ENCODE assay signal across 28 mouse cellular contexts in the genomic region with DNA sequence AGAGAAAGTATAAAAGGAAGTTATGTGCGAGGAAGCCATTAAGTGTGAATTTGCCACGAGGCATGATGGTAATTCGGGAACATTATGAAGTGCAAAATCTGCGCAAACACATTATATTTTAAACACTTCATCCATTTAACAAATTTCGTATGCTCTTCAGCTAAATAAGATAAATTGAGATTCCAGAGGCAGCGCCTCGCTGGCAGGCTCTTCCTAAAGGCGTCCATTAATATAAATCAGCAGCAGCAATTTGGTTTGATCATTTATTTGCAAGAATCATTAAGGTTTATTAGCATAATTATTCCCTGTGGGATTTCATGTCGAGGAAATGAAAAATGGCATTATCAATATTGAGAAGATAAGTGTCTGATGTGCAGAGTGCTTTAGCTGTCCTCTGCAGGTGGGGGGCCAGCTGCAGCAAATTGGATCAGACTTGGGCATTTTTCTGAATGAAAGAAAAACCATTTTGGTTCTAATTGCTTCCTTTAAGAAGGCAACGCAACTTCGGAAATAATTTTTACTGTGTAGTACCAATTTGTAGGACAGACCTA. TPM values are rescaled to one million over a fixed set of nuclear protein-coding genes. Genes with fewer than 3 reads are reported as not detected.
DNase-seq lines count a peak whose midpoint lies in the region; ATAC-seq and TF ChIP-seq lines count a peak whose summit lies in the region.
"Had no signal": no experiment of that assay in that cellular context is flagged by ENCODE, and none has a peak within 500 bp of the region (broad histone marks: within the 10 kb centered on the region; RNA-seq: fewer than 3 reads in every experiment).

No protein-coding gene starts in this region.

- ATAC-seq in hindbrain, embryonic 12.5 days (ENCODE audit: low FRiP score) = 0 out of 2 replicates have a peak, but pooled peaks have one; percentile 30
- ATAC-seq in hindbrain, embryonic 11.5 days (ENCODE audit: low FRiP score) = no peak
- ATAC-seq in neural tube, embryonic 13.5 days (ENCODE audit: low read depth) = peak; percentile 54
- ATAC-seq in hindbrain, postnatal 0 days = no peak

- H3K36me3 ChIP-seq in hindbrain, embryonic 12.5 days = no peaks in the 10 kb centered on the region
- no peaks in the 10 kb centered on the region for H3K36me3 ChIP-seq in hindbrain, embryonic 11.5 days (ENCODE audit: control insufficient read depth, insufficient read depth, low read length)
- H3K36me3 ChIP-seq in neural tube, embryonic 13.5 days = no peaks in the 10 kb centered on the region
- no peaks in the 10 kb centered on the region for H3K36me3 ChIP-seq in hindbrain, postnatal 0 days (ENCODE audit: insufficient read depth, low read length)
- H3K36me3 ChIP-seq: heart, embryonic 12.5 days; kidney, embryonic 15.5 days; stomach, embryonic 15.5 days had no signal

- H3K4me2 ChIP-seq in hindbrain, embryonic 12.5 days (replicated peaks) = no peak overlapping the region
- no peak overlapping the region for H3K4me2 ChIP-seq in hindbrain, embryonic 11.5 days (replicated peaks; ENCODE audit: low read depth, low read length)
- H3K4me2 ChIP-seq in neural tube, embryonic 13.5 days = peak overlapping the region; percentile 32
- H3K4me2 ChIP-seq in hindbrain, postnatal 0 days (ENCODE audit: low read depth, low read length) = peak overlapping the region; percentile 13; the same call in 1 of the 2 replicates
- H3K4me2 ChIP-seq: heart, embryonic 12.5 days; kidney, embryonic 15.5 days; stomach, embryonic 15.5 days had no signal

- no peak overlapping the region for H3K27ac ChIP-seq in hindbrain, embryonic 12.5 days
- H3K27ac ChIP-seq in hindbrain, embryonic 11.5 days (ENCODE audit: low read depth, low read length) = no peak overlapping the region
- peak overlapping the region; percentile 28 for H3K27ac ChIP-seq in neural tube, embryonic 13.5 days (replicated peaks)
- H3K27ac ChIP-seq in hindbrain, postnatal 0 days = no peak overlapping the region
- H3K27ac ChIP-seq: heart, adult 2 months; kidney, embryonic 15.5 days; liver, embryonic 14.5 days; macrophage; stomach, embryonic 15.5 days had no signal

- intact Hi-C loops in gastrocnemius, postnatal 14 days (cut with DNase I; ENCODE audit: low total_unique reads) = no loop called here

- no peaks in the 10 kb centered on the region for H3K9me3 ChIP-seq in hindbrain, embryonic 12.5 days (replicated peaks)
- H3K9me3 ChIP-seq in hindbrain, embryonic 11.5 days (ENCODE audit: control insufficient read depth, low read length) = no peaks in the 10 kb centered on the region
- H3K9me3 ChIP-seq in neural tube, embryonic 13.5 days = no peaks in the 10 kb centered on the region
- no peaks in the 10 kb centered on the region for H3K9me3 ChIP-seq in hindbrain, postnatal 0 days (ENCODE audit: low read length)
- H3K9me3 ChIP-seq: kidney, embryonic 15.5 days; stomach, embryonic 15.5 days had no signal

- no peak for TF ChIP-seq CTCF in hindbrain, postnatal 0 days (IDR thresholded peaks at IDR 0.05; ENCODE audit: low read depth)

- no peak overlapping the region for H3K9ac ChIP-seq in hindbrain, embryonic 12.5 days
- no peak overlapping the region for H3K9ac ChIP-seq in hindbrain, embryonic 11.5 days (ENCODE audit: low read depth, low read length)
- H3K9ac ChIP-seq in neural tube, embryonic 13.5 days = no peak overlapping the region
- H3K9ac ChIP-seq in hindbrain, postnatal 0 days (replicated peaks; ENCODE audit: low read length) = no peak overlapping the region
- H3K9ac ChIP-seq: heart, embryonic 12.5 days; kidney, embryonic 15.5 days; liver, embryonic 14.5 days; stomach, embryonic 15.5 days had no signal

- H3K27me3 ChIP-seq in hindbrain, embryonic 12.5 days = no peaks in the 10 kb centered on the region
- no peaks in the 10 kb centered on the region for H3K27me3 ChIP-seq in hindbrain, embryonic 11.5 days (ENCODE audit: control insufficient read depth, insufficient read depth, low read length)
- H3K27me3 ChIP-seq in neural tube, embryonic 13.5 days = no peaks in the 10 kb centered on the region
- no peaks in the 10 kb centered on the region for H3K27me3 ChIP-seq in hindbrain, postnatal 0 days (ENCODE audit: insufficient read depth, low read length)
- H3K27me3 ChIP-seq: heart, embryonic 12.5 days; stomach, embryonic 15.5 days had no signal

- WGBS in hindbrain, embryonic 12.5 days = 62% methylated on average over 11 of the region's 11 CpGs
- 72% methylated on average over 11 of the region's 11 CpGs for WGBS in hindbrain, embryonic 11.5 days
- 38% methylated on average over 11 of the region's 11 CpGs for WGBS in neural tube, embryonic 13.5 days
- WGBS in hindbrain, postnatal 0 days = 66% methylated on average over 11 of the region's 11 CpGs

- no peak for DNase-seq in hindbrain, embryonic 11.5 days (ENCODE audit: low spot score)
- DNase-seq in neural tube, embryonic 10.5 days (ENCODE audit: extremely low spot score, low spot score) = no peak
- peak; percentile 26 for DNase-seq in hindbrain, postnatal 0 days (ENCODE audit: low spot score)
- no peak for DNase-seq in cerebellum, postnatal 36 days
- DNase-seq in gastrocnemius, postnatal 14 days = no peak
- DNase-seq: adrenal gland, postnatal 25 days; B cell, adult 2 months; cerebellum, adult 18-20 months; cerebellum, postnatal 10 days; gastrocnemius, postnatal 36 days; heart, adult 2 months; heart, postnatal 4 days; kidney, adult 18-20 months; kidney, postnatal 25 days; liver; lung, adult 2 months; lung, postnatal 10 days; retina, postnatal 1 day; right cerebral cortex, postnatal 25 days; thymus, postnatal 14 days had no signal

- peaks cover 24% of the 10 kb centered on the region for H3K4me1 ChIP-seq in hindbrain, embryonic 12.5 days
- 0 out of 2 replicates have a peak, but pooled peaks cover 2% of the 10 kb centered on the region for H3K4me1 ChIP-seq in hindbrain, embryonic 11.5 days (replicated peaks; ENCODE audit: control insufficient read depth, insufficient read depth, low read length)
- H3K4me1 ChIP-seq in neural tube, embryonic 13.5 days (replicated peaks) = peaks cover 45% of the 10 kb centered on the region
- H3K4me1 ChIP-seq in hindbrain, postnatal 0 days (ENCODE audit: insufficient read depth, low read length) = peaks cover 5% of the 10 kb centered on the region; the same call in 1 of the 2 replicates

- H3K4me3 ChIP-seq in hindbrain, embryonic 12.5 days = no peak overlapping the region
- H3K4me3 ChIP-seq in hindbrain, embryonic 11.5 days (ENCODE audit: low read depth, low read length) = no peak overlapping the region
- no peak overlapping the region for H3K4me3 ChIP-seq in neural tube, embryonic 13.5 days
- no peak overlapping the region for H3K4me3 ChIP-seq in hindbrain, postnatal 0 days (ENCODE audit: low read length)
- H3K4me3 ChIP-seq: erythroblast, embryonic 14.5 days; heart, adult 2 months; heart, embryonic 12.5 days; kidney, embryonic 15.5 days; stomach, embryonic 15.5 days had no signal

RNA-seq across cellular contexts. Expression of gene Mns1, which starts 12.4 kb away (rescaled TPM):
- 29.3 and 30.6 TPM in 2 replicates for polyA plus RNA-seq in hindbrain, embryonic 12.5 days (2016; fragmentation: Nextera tagmentation; extraction: Ambion mirVana)
- 45.6 and 49.5 TPM in 2 replicates for polyA plus RNA-seq in hindbrain, embryonic 11.5 days (2014; fragmentation: Nextera tagmentation; extraction: Ambion mirVana)
- 6.9 and 10.8 TPM in 2 replicates for polyA plus RNA-seq in neural tube, embryonic 13.5 days (2015; fragmentation: Nextera tagmentation; extraction: Ambion mirVana)
- total RNA-seq in hindbrain, postnatal 0 days (2014; rRNA removed) = 2.8 and 3.0 TPM in 2 replicates
- 8.1 and 9.5 TPM in 2 replicates for polyA plus RNA-seq in hindbrain, postnatal 0 days (2015; fragmentation: Nextera tagmentation; extraction: Ambion mirVana)
- total RNA-seq in gastrocnemius, postnatal 14 days (2021) = 1 to 10 TPM in 1 of 2 experiments, under 1 TPM in 1; 0.78 to 1.1 TPM

Comparison
In these comparisons a context has a peak if more than half of its experiments do, and no peak if none do; other contexts are left out.
1. ATAC-seq: peak in hindbrain, embryonic 12.5 days (single experiment) and neural tube, embryonic 13.5 days (single experiment); none in hindbrain, embryonic 11.5 days (single experiment) and hindbrain, postnatal 0 days (single experiment).
2. H3K4me2 ChIP-seq: peak in neural tube, embryonic 13.5 days (single experiment) and hindbrain, postnatal 0 days (single experiment); none in hindbrain, embryonic 12.5 days (single experiment) and hindbrain, embryonic 11.5 days (single experiment).